Mouse (Mus musculus): Measurements from ENCODE around the gene Plppr3.

Plppr3 gene

GRCm38 (mm10) chr10:79865801-79866295, 8.6 kb downstream of the Plppr3 start:
- DNase-seq (ENCODE audit: low read depth): no peak

- no peak for DNase-seq (ENCODE audit: low read depth)
Measured at GRCm38 (mm10) chr10:79865189-79865601, 9.2 kb downstream of the Plppr3 start.

- peak; percentile 74 for DNase-seq (ENCODE audit: low read depth)
Measured at GRCm38 (mm10) chr10:79864351-79865188, 9.9 kb downstream of the Plppr3 start.

- DNase-seq (ENCODE audit: low read depth): no peak
Measured at GRCm38 (mm10) chr10:79862925-79863324, 11.5 kb downstream of the Plppr3 start.

GRCm38 (mm10) chr10:79862049-79862788, 12.2 kb downstream of the Plppr3 start:
- DNase-seq (ENCODE audit: low read depth): no peak

GRCm38 (mm10) chr10:79861230-79862048, 13.0 kb downstream of the Plppr3 start:
- no peak for DNase-seq (ENCODE audit: low read depth)

GRCm38 (mm10) chr10:79860079-79860911, 14.1 kb downstream of the Plppr3 start:
- no peak for DNase-seq (ENCODE audit: low read depth)

GRCm38 (mm10) chr10:79859116-79859515, 15.3 kb downstream of the Plppr3 start:
- no peak for DNase-seq (ENCODE audit: low read depth)

GRCm38 (mm10) chr10:79858416-79859074, 15.9 kb downstream of the Plppr3 start:
- peak; percentile 78 for DNase-seq (ENCODE audit: low read depth)

- no peak for DNase-seq (ENCODE audit: low read depth)
Measured at GRCm38 (mm10) chr10:79857894-79858293, 16.5 kb downstream of the Plppr3 start.

GRCm38 (mm10) chr10:79857452-79857811, 17.0 kb downstream of the Plppr3 start:
- peak; percentile 75 for DNase-seq (ENCODE audit: low read depth)

- DNase-seq (ENCODE audit: low read depth): no peak
Measured at GRCm38 (mm10) chr10:79856704-79857451, 17.6 kb downstream of the Plppr3 start.

GRCm38 (mm10) chr10:79856280-79856679, 18.2 kb downstream of the Plppr3 start:
- DNase-seq (ENCODE audit: low read depth): no peak

- DNase-seq (ENCODE audit: low read depth): peak; percentile 58
Measured at GRCm38 (mm10) chr10:79855558-79856184, 18.8 kb downstream of the Plppr3 start.

- DNase-seq (ENCODE audit: low read depth): peak; percentile 82
Measured at GRCm38 (mm10) chr10:79854801-79855541, 19.5 kb downstream of the Plppr3 start.

- peak; percentile 100 for DNase-seq (ENCODE audit: low read depth)
Measured at GRCm38 (mm10) chr10:79853860-79854795, 20.3 kb downstream of the Plppr3 start, which contains the start of gene Ptbp1. TSS of gene Ptbp1 (plus strand) at chr10:79854427.

GRCm38 (mm10) chr10:79853392-79853791, 21.0 kb downstream of the Plppr3 start:
- peak; percentile 100 for DNase-seq (ENCODE audit: low read depth)

All from NIH3T3 (cell line).